Mouse (Mus musculus) liver, embryonic 12.5 days (tissue): ENCODE measurements at regions not wholly inside any gene's neighbourhood (a gene's known extent, or its start where the extent isn't known, plus 50 kb on each side); places are given as distances from the start of the nearest gene placed in this dataset.

ENCODE experiments used
- ATAC-seq: fragments of 200-750 bp; cut with Nextera tagmentation; 2 replicates; pipeline ENCODE4 v1.8.0; 2017; ENCODE audit warnings: moderate number of reproducible peaks, mild to moderate bottlenecking, moderate library complexity
- H3K27ac ChIP-seq: fragments of 300-500 bp; sonication (generic); 2 replicates; pipeline ENCODE4 v1.5.1; 2016; ENCODE audit warnings: mild to moderate bottlenecking
- H3K27me3 ChIP-seq: fragments of 300-500 bp; sonication (generic); replicated peaks from 2 replicates; pipeline ENCODE4 v1.6.1; 2016; ENCODE audit warnings: mild to moderate bottlenecking, moderate library complexity
- H3K36me3 ChIP-seq: fragments of 300-500 bp; sonication (generic); 2 replicates; pipeline ENCODE4 v1.6.1; 2016; ENCODE audit warnings: mild to moderate bottlenecking, moderate library complexity
- H3K4me1 ChIP-seq: fragments of 300-500 bp; sonication (generic); 2 replicates; pipeline ENCODE4 v1.6.1; 2016
- H3K4me2 ChIP-seq: fragments of 300-500 bp; sonication (generic); 2 replicates; pipeline ENCODE4 v1.6.1; 2016; ENCODE audit warnings: mild to moderate bottlenecking, moderate library complexity
- H3K4me3 ChIP-seq: fragments of 300-500 bp; sonication (generic); 2 replicates; pipeline ENCODE4 v1.5.1; 2016; ENCODE audit warnings: mild to moderate bottlenecking, moderate library complexity
- H3K9ac ChIP-seq: fragments of 300-500 bp; sonication (generic); 2 replicates; pipeline ENCODE4 v1.6.1; 2016; ENCODE audit warnings: mild to moderate bottlenecking, moderate library complexity
- H3K9me3 ChIP-seq: fragments of 300-500 bp; sonication (generic); replicated peaks from 2 replicates; pipeline ENCODE4 v1.6.1; 2016; ENCODE audit warnings: mild to moderate bottlenecking, moderate library complexity
- WGBS: fragments of 180-500 bp; shearing (Covaris S2); methylation state at CpG from one replicate; pipeline ENCODE4 v1.1.7; 2016; ENCODE audit not compliant: insufficient replicate concordance; 5-methylcytosine and 5-hydroxymethylcytosine counted together

DNA sequence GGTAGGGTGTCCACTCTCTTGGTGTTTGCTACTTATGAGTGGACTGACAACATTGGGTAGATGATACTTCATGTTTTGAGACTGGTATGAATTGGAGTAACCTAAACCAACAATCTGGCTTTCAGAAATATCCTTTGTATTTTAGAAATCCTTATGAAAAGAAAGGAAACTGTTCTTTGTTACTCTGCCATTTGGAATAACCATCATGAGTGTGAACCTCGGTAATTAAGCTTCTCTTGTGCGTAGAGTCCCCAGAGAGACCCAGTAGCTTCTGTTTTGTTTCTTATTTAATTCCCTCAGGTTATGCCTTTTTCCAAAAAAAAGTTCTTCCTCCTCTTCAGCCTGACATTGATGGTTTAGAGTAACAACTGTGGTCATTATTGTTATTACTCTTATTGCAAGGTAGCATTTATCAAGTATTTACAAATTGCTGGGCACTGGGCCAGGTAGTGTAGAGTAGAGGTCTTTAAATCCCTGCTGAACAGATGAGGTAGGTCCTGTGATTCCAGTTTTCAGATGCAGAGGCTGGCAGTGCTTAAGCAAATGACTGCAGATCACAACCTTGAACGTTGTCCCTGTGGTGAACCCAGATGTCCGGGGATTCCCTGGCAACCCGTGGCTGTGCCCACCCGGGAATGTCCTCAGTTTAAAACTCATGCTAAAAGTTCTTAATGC is 176.8 kb upstream of the Id2 start:
- ATAC-seq, result no peak
- no peak overlapping the region for H3K27ac ChIP-seq
- peaks cover 13% of the 10 kb centered on the region for H3K4me1 ChIP-seq
- peaks cover 6% of the 10 kb centered on the region; the same call in 1 of the 2 replicates for H3K27me3 ChIP-seq
- H3K4me3 ChIP-seq, result no peak overlapping the region
- H3K9me3 ChIP-seq, result no peaks in the 10 kb centered on the region
- H3K36me3 ChIP-seq, result no peaks in the 10 kb centered on the region
- H3K4me2 ChIP-seq, result no peak overlapping the region
- no peak overlapping the region for H3K9ac ChIP-seq
- 59% methylated on average over 6 of the region's 6 CpGs for WGBS

DNA sequence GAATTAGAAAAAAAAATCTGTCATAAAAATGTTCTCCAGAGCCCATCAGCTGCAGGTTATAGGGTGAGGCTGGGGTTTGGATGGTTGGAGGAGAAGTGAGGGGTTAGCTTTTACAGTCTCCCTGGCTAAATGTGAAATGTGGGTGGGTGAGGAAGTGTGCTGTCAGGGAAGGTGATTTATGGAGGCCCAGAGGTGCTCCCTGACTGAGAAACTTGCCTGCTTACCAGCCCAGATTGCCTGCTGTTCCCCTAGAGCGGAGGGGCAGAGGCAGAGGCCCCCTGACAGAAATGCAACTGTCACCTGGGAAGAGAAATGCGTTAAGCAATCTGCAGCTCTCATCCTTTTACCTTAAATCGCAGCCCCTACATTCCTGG is 175.8 kb upstream of the Id2 start:
- ATAC-seq, result no peak
- peaks cover 6% of the 10 kb centered on the region; the same call in 1 of the 2 replicates for H3K27me3 ChIP-seq
- H3K4me2 ChIP-seq, result no peak overlapping the region
- WGBS, result 26% methylated on average over 3 of the region's 3 CpGs
- H3K4me1 ChIP-seq, result peaks cover 16% of the 10 kb centered on the region
- H3K36me3 ChIP-seq, result no peaks in the 10 kb centered on the region
- no peak overlapping the region for H3K9ac ChIP-seq
- no peak overlapping the region for H3K4me3 ChIP-seq
- no peak overlapping the region for H3K27ac ChIP-seq
- no peaks in the 10 kb centered on the region for H3K9me3 ChIP-seq

DNA sequence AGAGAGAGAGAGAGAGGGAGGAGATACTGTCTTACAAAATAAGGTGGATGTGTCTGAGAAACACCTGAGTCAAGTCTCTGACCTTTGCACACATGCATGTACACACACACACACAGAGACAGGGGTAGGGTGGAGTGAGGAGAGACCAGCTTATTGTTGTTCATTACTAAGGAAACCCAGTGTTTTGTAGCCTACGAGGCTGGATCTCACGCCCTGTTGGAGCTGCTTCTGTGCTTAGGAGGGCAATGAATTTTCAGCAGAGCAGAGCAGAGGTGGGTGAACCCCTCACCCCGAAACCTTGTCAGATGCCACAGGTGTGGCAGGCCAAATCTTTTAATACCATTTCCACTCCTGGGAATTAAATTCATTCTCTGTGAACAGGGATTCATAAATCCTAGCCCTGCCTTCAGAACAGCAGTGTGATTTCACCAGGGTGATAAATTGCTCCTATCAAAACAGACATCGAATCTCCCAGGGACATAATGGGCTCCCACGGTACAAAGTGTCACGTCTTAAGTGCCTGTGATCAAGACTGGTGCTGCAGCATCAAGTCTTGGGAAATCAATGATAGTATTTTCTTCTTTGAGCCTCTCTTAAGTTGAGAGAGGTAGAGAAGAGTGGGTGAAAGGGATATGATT is 175.3 kb upstream of the Id2 start:
- WGBS, result 52% methylated on average over 6 of the region's 6 CpGs
- no peaks in the 10 kb centered on the region for H3K9me3 ChIP-seq
- peaks cover 16% of the 10 kb centered on the region for H3K4me1 ChIP-seq
- H3K9ac ChIP-seq, result no peak overlapping the region
- no peak overlapping the region for H3K4me3 ChIP-seq
- no peak overlapping the region for H3K4me2 ChIP-seq
- no peaks in the 10 kb centered on the region for H3K36me3 ChIP-seq
- ATAC-seq, result no peak
- H3K27me3 ChIP-seq, result peaks cover 6% of the 10 kb centered on the region; the same call in 1 of the 2 replicates
- H3K27ac ChIP-seq, result no peak overlapping the region

DNA sequence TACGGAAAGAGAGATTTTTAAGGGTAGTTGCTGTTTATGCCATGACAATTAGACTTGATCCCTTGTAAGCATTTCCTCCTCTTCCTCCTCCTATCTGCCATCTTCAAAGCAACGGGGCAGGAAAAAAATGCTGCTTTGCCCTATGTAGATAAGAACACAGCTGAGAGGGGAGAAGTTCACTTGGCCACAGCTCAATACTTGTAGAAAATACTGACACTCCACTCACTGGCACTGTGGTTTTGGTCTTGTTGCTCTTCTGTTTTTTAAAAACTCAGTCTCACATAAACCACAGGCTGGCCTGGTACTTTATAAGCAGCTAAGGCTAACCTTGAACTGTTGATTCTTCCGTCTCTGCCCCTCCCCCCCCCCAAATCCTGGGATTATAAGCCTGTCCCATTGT is 172.9 kb upstream of the Id2 start:
- H3K9me3 ChIP-seq, result no peaks in the 10 kb centered on the region
- no peak overlapping the region for H3K27ac ChIP-seq
- peaks cover 6% of the 10 kb centered on the region; the same call in 1 of the 2 replicates for H3K27me3 ChIP-seq
- H3K36me3 ChIP-seq, result no peaks in the 10 kb centered on the region
- no peak overlapping the region for H3K4me2 ChIP-seq
- H3K4me1 ChIP-seq, result peaks cover 16% of the 10 kb centered on the region
- H3K9ac ChIP-seq, result no peak overlapping the region
- H3K4me3 ChIP-seq, result no peak overlapping the region
- 6% methylated on average over 3 of the region's 3 CpGs for WGBS
- no peak for ATAC-seq

DNA sequence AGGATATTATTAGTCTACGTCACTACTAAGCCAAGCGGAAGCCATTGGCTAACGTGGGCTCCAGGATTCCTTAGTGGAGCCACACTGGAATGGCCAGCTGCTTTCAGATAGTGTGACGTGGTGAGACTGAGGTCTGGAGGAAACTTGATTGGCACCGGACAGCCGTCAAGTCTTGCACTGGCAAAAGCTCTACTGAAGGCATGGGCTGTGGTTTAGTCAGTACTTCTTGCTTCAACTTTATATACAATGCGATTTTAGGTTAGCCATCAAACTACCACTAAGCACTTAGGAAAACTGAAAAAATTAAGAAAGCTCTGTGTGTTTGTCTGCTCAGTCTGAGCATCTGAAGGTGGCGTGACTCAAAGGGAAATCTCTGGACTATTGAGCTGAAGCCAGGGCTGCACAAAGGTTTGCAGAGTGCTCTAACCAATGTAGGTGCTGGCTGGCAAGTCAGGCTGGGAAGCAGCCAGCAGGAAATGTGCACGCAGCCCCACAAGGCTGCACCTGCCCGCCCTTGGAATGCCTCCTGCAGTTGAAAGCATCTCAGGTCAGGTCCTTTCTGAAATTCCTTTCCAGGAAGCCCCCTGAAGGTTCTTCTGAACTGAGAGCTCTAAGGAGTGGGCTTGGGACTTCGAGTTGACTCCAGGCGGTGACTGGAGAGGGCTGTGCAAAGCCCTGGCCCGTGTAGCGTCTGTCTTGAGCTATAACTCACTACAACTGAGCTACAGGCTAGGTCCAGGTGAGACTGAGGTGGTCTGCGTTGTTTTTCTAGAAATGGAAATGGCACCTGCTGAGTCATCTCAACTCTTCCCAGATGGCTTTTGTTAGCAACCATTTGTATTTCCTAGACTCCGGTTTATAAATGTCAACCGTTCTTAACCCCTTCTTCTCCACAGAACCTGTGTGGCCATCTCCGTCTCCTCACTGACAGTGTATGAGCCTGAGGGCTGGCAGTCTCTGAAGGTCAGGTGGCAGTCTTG is 172.2 kb upstream of the Id2 start:
- Histone ChIP-seq H3K27me3 (peaks cover 6% of the 10 kb centered on the region; the same call in 1 of the 2 replicates), H3K4me2 (no peak overlapping the region), H3K4me1 (peaks cover 16% of the 10 kb centered on the region), H3K27ac (no peak overlapping the region), H3K36me3 (no peaks in the 10 kb centered on the region), H3K9me3 (no peaks in the 10 kb centered on the region), H3K4me3 (no peak overlapping the region), H3K9ac (no peak overlapping the region)
- no peak for ATAC-seq
- WGBS, result 42% methylated on average over 18 of the region's 18 CpGs

DNA sequence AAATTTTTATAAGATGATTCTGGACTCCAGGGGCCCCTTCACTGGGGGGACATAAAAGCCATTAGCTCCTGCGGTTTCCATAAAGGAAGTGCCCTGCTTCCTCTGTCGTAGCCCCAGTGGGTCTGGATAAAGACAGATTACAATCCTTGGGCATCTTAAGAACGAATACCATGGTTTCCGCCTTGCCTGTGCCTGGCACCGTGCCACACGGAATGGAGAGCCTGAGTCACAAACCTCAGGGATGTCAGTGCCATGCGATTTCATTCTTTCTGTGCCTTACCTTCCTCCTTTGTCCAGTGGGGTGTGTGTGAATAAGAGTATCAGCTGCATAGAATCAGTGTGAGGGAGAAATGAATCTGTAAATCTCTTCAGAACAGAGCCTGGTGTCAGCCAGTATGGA is 171.4 kb upstream of the Id2 start:
- ATAC-seq, result no peak
- WGBS, result 18% methylated on average over 7 of the region's 7 CpGs
- H3K4me3 ChIP-seq, result no peak overlapping the region

DNA sequence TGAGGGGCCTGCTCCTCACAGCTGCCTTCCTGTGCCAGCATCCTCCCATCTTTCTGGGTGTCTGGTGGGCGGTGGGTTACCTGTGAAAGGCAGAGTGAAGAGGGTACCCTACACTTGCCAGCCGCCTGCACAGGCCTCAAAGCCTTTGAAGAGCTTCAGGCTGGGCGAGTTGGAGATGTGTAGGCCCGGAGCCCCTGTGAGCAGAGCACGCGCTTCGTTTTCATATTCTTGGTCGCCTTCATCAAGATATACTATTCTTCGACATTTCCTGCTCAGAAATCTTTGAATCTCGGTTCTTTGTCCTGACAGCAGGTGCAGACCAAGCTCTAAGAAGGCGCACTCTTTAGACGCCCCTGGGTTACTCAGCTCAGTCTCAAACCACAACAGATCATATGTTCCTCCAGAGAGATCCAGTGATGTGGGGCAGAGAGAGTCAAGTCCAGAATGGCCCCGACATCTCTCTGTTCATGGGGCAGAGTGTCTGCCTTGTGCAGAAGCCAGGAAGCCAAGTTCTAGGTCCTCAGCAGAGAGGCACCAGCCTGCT is 170.7 kb upstream of the Id2 start:
- Histone ChIP-seq H3K27ac (no peak overlapping the region), H3K4me2 (no peak overlapping the region), H3K9me3 (no peaks in the 10 kb centered on the region), H3K9ac (no peak overlapping the region), H3K4me1 (peaks cover 16% of the 10 kb centered on the region), H3K27me3 (peaks cover 6% of the 10 kb centered on the region; the same call in 1 of the 2 replicates), H3K4me3 (no peak overlapping the region), H3K36me3 (no peaks in the 10 kb centered on the region)
- no peak for ATAC-seq
- 63% methylated on average over 13 of the region's 13 CpGs for WGBS

More for the DNA sequence above, 171.4 kb upstream of the Id2 start:
- no peaks in the 10 kb centered on the region for H3K36me3 ChIP-seq
- H3K27ac ChIP-seq, result no peak overlapping the region
- H3K9me3 ChIP-seq, result no peaks in the 10 kb centered on the region
- H3K4me1 ChIP-seq, result peaks cover 16% of the 10 kb centered on the region
- H3K9ac ChIP-seq, result no peak overlapping the region
- H3K27me3 ChIP-seq, result peaks cover 6% of the 10 kb centered on the region; the same call in 1 of the 2 replicates
- H3K4me2 ChIP-seq, result no peak overlapping the region

DNA sequence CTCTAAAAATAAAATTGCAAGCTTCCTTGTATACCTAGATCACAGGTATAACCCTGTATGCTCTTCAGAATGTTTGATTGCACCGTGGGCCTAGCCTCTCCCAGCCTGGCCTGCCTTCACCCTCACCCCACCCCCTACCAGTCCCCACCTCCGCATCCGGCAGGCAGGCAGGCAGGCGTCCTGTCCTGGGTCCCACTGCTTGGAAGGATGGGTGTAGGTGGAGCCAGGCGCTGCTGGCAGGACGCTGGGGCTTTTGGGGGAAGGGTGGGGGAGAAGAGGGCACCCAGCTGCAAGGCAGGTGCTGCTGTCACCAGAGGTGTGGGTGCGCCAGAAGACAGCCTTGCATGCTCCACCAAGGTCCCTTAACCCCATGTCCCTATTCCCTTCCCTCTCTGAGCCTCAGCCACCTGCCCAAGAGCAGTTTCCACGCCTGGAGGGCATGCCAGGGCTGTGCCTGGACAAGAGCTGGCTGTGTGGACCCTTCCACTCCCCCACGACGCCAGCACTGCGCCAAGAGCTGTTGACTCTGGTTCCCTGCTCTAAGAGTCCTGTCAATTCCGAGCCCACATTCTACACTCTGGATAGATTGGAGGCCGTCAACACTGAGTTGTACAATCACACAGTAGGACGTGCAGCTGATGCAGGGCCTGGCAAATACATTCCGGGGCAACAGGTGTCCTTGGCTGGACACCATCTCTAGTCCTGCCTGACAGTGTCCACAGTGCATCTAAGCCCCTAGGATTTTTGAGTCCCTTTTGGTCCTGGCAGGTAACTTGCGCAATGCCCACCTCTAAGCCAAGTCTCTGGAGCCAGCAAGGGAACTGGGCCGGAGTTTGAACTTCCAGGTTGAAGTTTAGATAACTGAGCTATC is 170.0 kb upstream of the Id2 start:
- ATAC-seq, result 0 out of 2 replicates have a peak, but pooled peaks have one; percentile 27
- H3K27me3 ChIP-seq, result peaks cover 6% of the 10 kb centered on the region; the same call in 1 of the 2 replicates
- H3K4me2 ChIP-seq, result no peak overlapping the region
- H3K27ac ChIP-seq, result no peak overlapping the region
- no peak overlapping the region for H3K9ac ChIP-seq
- H3K4me1 ChIP-seq, result peaks cover 16% of the 10 kb centered on the region
- WGBS, result 57% methylated on average over 17 of the region's 17 CpGs
- no peak overlapping the region for H3K4me3 ChIP-seq
- no peaks in the 10 kb centered on the region for H3K36me3 ChIP-seq
- H3K9me3 ChIP-seq, result no peaks in the 10 kb centered on the region

DNA sequence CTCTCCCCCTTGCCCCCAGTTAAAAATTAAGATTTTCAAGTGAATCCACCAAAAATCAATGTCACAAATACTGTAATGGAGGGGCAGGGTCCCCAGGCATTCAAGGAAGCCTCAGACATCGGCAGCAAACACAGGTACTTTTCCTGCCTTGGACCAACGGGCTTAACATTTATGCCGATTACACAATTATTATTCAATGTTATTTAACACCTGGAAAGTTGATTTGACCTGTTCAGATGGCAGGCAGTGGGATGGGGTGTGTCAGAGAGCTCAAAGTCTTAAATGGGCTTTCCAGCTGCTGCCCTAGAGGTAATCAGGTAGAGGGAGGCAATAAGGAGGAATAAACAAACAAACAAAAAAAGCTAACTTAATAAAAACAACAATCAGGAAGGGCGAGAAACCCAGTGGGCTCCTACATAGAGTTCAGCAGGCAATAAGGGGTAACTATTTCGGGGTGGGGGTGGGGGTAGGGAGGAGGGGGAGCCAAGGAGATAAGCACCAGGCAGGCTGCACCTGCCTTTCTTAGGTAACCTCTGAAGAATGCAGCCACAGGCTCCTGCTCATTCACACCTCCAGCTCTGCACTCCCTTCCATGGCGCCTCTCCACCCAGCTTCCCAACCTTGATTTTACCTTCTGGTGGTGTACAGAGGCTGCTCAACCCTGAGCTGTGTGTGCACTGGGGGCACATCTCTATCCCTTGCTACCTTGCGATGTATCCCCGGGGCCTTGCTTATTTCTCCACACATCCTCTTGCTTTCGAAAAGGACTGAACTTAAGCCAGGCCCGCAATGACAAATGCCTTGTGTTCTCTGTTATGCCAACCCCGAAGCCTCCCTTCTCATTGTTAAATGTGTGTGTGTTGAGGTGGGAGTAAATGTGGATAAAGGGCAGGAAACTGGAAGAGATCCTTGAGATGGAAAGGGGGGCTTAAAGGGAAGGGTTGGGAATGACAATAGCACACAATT is 168.9 kb upstream of the Id2 start:
- Histone ChIP-seq H3K27me3 (peaks cover 6% of the 10 kb centered on the region; the same call in 1 of the 2 replicates), H3K36me3 (no peaks in the 10 kb centered on the region), H3K4me3 (no peak overlapping the region), H3K9ac (no peak overlapping the region), H3K4me2 (no peak overlapping the region), H3K4me1 (peaks cover 16% of the 10 kb centered on the region), H3K27ac (no peak overlapping the region), H3K9me3 (no peaks in the 10 kb centered on the region)
- no peak for ATAC-seq
- 58% methylated on average over 11 of the region's 11 CpGs for WGBS

DNA sequence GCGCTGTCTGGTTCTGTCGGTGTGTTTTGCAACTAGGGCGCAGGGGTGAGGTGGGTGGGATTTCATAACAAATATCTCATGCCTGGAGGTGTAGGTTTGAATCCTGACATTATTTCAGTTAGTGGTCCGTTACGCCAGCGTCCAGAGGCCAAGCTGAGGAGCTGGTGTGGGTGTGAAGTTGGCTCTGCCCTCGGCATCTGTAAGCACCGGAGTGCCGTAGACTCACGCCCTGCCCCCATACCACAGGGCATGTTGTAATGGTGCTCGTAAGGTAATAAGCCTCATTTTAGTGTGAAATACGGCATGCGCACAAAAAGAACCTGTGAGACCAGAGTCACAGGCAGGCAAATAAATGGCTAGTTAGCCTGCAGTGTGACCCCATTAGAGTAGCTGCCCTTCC is 168.1 kb upstream of the Id2 start:
- Histone ChIP-seq H3K27me3 (peaks cover 6% of the 10 kb centered on the region; the same call in 1 of the 2 replicates), H3K9me3 (no peaks in the 10 kb centered on the region), H3K4me3 (no peak overlapping the region), H3K9ac (no peak overlapping the region), H3K27ac (no peak overlapping the region), H3K4me1 (peaks cover 13% of the 10 kb centered on the region), H3K4me2 (no peak overlapping the region), H3K36me3 (no peaks in the 10 kb centered on the region)
- no peak for ATAC-seq
- WGBS, result 75% methylated on average over 13 of the region's 13 CpGs
